Mouse (Mus musculus): ENCODE results near the gene Smchd1.
"Not testable (repeated sequence)": the region's sequence is repeated elsewhere in the genome, so short reads cannot be mapped to it uniquely, and the experiment has no call there.

Gene Smchd1

GRCm38 (mm10) chr17:71445191-71445590 lies 30.0 kb downstream of the Smchd1 start:
- DNase-seq (ENCODE audit: low read depth, low spot score): no peak

GRCm38 (mm10) chr17:71444718-71445117 lies 30.4 kb downstream of the Smchd1 start:
- DNase-seq (ENCODE audit: low read depth, low spot score): no peak

- peak; percentile 85 for DNase-seq (ENCODE audit: low read depth, low spot score)
These were observed 31.0 kb downstream of the Smchd1 start for GRCm38 (mm10) chr17:71444126-71444525.

- no peak for DNase-seq (ENCODE audit: low read depth, low spot score)
These were observed 31.9 kb downstream of the Smchd1 start for GRCm38 (mm10) chr17:71443273-71443672.

GRCm38 (mm10) chr17:71422502-71422901 lies 52.6 kb downstream of the Smchd1 start:
- not testable (repeated sequence) for DNase-seq (ENCODE audit: low read depth, low spot score)

- DNase-seq (ENCODE audit: low read depth, low spot score): peak; percentile 39
These were observed 55.7 kb downstream of the Smchd1 start for GRCm38 (mm10) chr17:71419448-71419847.

GRCm38 (mm10) chr17:71417008-71417407 lies 58.1 kb downstream of the Smchd1 start:
- DNase-seq (ENCODE audit: low read depth, low spot score): no peak

- no peak for DNase-seq (ENCODE audit: low read depth, low spot score)
These were observed 87.7 kb downstream of the Smchd1 start for GRCm38 (mm10) chr17:71387401-71387800.

GRCm38 (mm10) chr17:71380346-71380745 lies 94.8 kb downstream of the Smchd1 start:
- no peak for DNase-seq (ENCODE audit: low read depth, low spot score)

GRCm38 (mm10) chr17:71377901-71378300 lies 97.2 kb downstream of the Smchd1 start:
- DNase-seq (ENCODE audit: low read depth, low spot score): no peak

GRCm38 (mm10) chr17:71355526-71355925 lies 119.6 kb downstream of the Smchd1 start:
- DNase-seq (ENCODE audit: low read depth, low spot score): no peak

GRCm38 (mm10) chr17:71354205-71354604 lies 120.9 kb downstream of the Smchd1 start:
- DNase-seq (ENCODE audit: low read depth, low spot score): no peak

- no peak for DNase-seq (ENCODE audit: low read depth, low spot score)
These were observed 127.0 kb downstream of the Smchd1 start for GRCm38 (mm10) chr17:71348188-71348587.

- no peak for DNase-seq (ENCODE audit: low read depth, low spot score)
These were observed 133.1 kb downstream of the Smchd1 start for GRCm38 (mm10) chr17:71342006-71342405.

- no peak for DNase-seq (ENCODE audit: low read depth, low spot score)
These were observed 136.5 kb downstream of the Smchd1 start for GRCm38 (mm10) chr17:71338627-71339026.

GRCm38 (mm10) chr17:71337546-71337945 lies 137.6 kb downstream of the Smchd1 start:
- no peak for DNase-seq (ENCODE audit: low read depth, low spot score)

GRCm38 (mm10) chr17:71336421-71336820 lies 138.7 kb downstream of the Smchd1 start:
- no peak for DNase-seq (ENCODE audit: low read depth, low spot score)

GRCm38 (mm10) chr17:71332298-71332697 lies 142.8 kb downstream of the Smchd1 start:
- DNase-seq (ENCODE audit: low read depth, low spot score): no peak

- DNase-seq (ENCODE audit: low read depth, low spot score): not testable (repeated sequence)
These were observed 154.4 kb downstream of the Smchd1 start for GRCm38 (mm10) chr17:71320731-71321130.

- DNase-seq (ENCODE audit: low read depth, low spot score): no peak
These were observed 155.8 kb downstream of the Smchd1 start for GRCm38 (mm10) chr17:71319361-71319760.

GRCm38 (mm10) chr17:71317571-71317970 lies 157.6 kb downstream of the Smchd1 start:
- no peak for DNase-seq (ENCODE audit: low read depth, low spot score)

- DNase-seq (ENCODE audit: low read depth, low spot score): no peak
These were observed 160.8 kb downstream of the Smchd1 start for GRCm38 (mm10) chr17:71314315-71314714.

- peak; percentile 67 for DNase-seq (ENCODE audit: low read depth, low spot score)
These were observed 163.6 kb downstream of the Smchd1 start, which contains the start of gene Emilin2 for GRCm38 (mm10) chr17:71311340-71312171. TSS of gene Emilin2 (minus strand) at chr17:71311978.
